ENCODE assay signal across 16 mouse cellular contexts in genomic region chr14:103296227-103296626, GRCm38 (mm10).
"Had no signal": no experiment of that assay in that cellular context is flagged by ENCODE, and none has a peak within 500 bp of the region (broad histone marks: within the 10 kb centered on the region; RNA-seq: fewer than 3 reads in every experiment).

No protein-coding gene starts in this region.

- H3K4me3 ChIP-seq: liver, embryonic 15.5 days; lung, embryonic 15.5 days; megakaryocyte, embryonic 14.5 days; midbrain, embryonic 12.5 days; midbrain, embryonic 15.5 days; neural tube, embryonic 12.5 days had no signal

- H3K9ac ChIP-seq: liver, embryonic 15.5 days; liver, postnatal 0 days; lung, embryonic 15.5 days; midbrain, embryonic 12.5 days; midbrain, embryonic 15.5 days; neural tube, embryonic 12.5 days had no signal

- DNase-seq: liver, postnatal 0 days; lung, adult 2 months; lung, postnatal 14 days; lung, postnatal 36 days; right cerebral cortex, postnatal 14 days; thymus, adult 18-20 months; thymus, postnatal 14 days; thymus, postnatal 36 days had no signal

- H3K9me3 ChIP-seq: liver, embryonic 15.5 days; lung, embryonic 15.5 days; midbrain, embryonic 12.5 days; midbrain, embryonic 15.5 days; neural tube, embryonic 12.5 days had no signal

- H3K27me3 ChIP-seq: liver, embryonic 15.5 days; lung, embryonic 15.5 days; megakaryocyte, embryonic 14.5 days; midbrain, embryonic 12.5 days; midbrain, embryonic 15.5 days; neural tube, embryonic 12.5 days had no signal

- H3K4me1 ChIP-seq: liver, embryonic 15.5 days; lung, embryonic 15.5 days; midbrain, embryonic 12.5 days; midbrain, embryonic 15.5 days; neural tube, embryonic 12.5 days had no signal

- H3K27ac ChIP-seq: liver, embryonic 15.5 days; lung, embryonic 15.5 days; macrophage; midbrain, embryonic 12.5 days; midbrain, embryonic 15.5 days; neural tube, embryonic 12.5 days had no signal

- H3K4me2 ChIP-seq: liver, embryonic 15.5 days; lung, embryonic 15.5 days; midbrain, embryonic 12.5 days; midbrain, embryonic 15.5 days; neural tube, embryonic 12.5 days had no signal

- ATAC-seq: liver, postnatal 0 days; lung, postnatal 0 days; midbrain, embryonic 15.5 days had no signal
